Mouse (Mus musculus) ES-E14 (cell line): ENCODE measurements around the gene Pmepa1.

ENCODE experiments used
- CHD2 ChIP-seq: IDR thresholded peaks from 2 replicates; pipeline ENCODE4 v1.6.1; 2014; ENCODE audit warnings: mild to moderate bottlenecking, low read depth, low read length, inconsistent platforms
- HCFC1 ChIP-seq: IDR thresholded peaks from 2 replicates; pipeline ENCODE4 v1.6.1; 2012; ENCODE audit warnings: low read length, inconsistent platforms, borderline replicate concordance; ENCODE audit not compliant: insufficient read depth
- ZC3H11A ChIP-seq: IDR thresholded peaks from 2 replicates; pipeline ENCODE4 v1.6.1; 2012; ENCODE audit warnings: low read depth, mild to moderate bottlenecking, inconsistent platforms, low read length, borderline replicate concordance

- TF ChIP-seq HCFC1 (no peak), ZC3H11A (no peak), CHD2 (no peak)
Observed at GRCm38 (mm10) chr2:173212227-173212626, 64.1 kb downstream of the Pmepa1 start.
